Mouse (Mus musculus): ENCODE results near the gene Farsa. TPM values are rescaled to one million over a fixed set of nuclear protein-coding genes. Genes with fewer than 3 reads are reported as not detected.
"Not testable (repeated sequence)": the region's sequence is repeated elsewhere in the genome, so short reads cannot be mapped to it uniquely, and the experiment has no call there.

Gene Farsa
- polyA plus RNA-seq, 1 experiment from 2014 or later: 108 TPM

- peak; percentile 92 for DNase-seq (ENCODE audit: low spot score)
- WGBS: 16% methylated on average over 4 of the region's 4 CpGs
- no peaks in the 10 kb centered on the region for H3K9me3 ChIP-seq
- no peak overlapping the region for H3K4me3 ChIP-seq
- H3K36me3 ChIP-seq: no peaks in the 10 kb centered on the region
- peaks cover 34% of the 10 kb centered on the region for H3K27me3 ChIP-seq (ENCODE audit: insufficient read depth, poor library complexity, severe bottlenecking)
- peaks cover 11% of the 10 kb centered on the region for H3K4me1 ChIP-seq
- peak overlapping the region; percentile 31; the same call in 1 of the 2 replicates for H3K27ac ChIP-seq
These were observed 44.3 kb downstream of the Farsa start for GRCm38 (mm10) chr8:84901071-84901470.

GRCm38 (mm10) chr8:84901752-84902151, 45.0 kb downstream of the Farsa start, which contains the start of gene Klf1:
Gene Klf1, plus strand, starts transcription at chr8:84901928.
- Histone ChIP-seq H3K36me3 (no peaks in the 10 kb centered on the region), H3K4me1 (peaks cover 11% of the 10 kb centered on the region), H3K4me3 (peak within 1 kb of the TSS; percentile 82), H3K27ac (peak within 1 kb of the TSS; percentile 91), H3K9me3 (no peaks in the 10 kb centered on the region), H3K27me3 (ENCODE audit: insufficient read depth, poor library complexity, severe bottlenecking) (peaks cover 34% of the 10 kb centered on the region)
- DNase-seq (ENCODE audit: low spot score): peak; percentile 91
- 49% methylated on average over 3 of the region's 3 CpGs for WGBS

- Histone ChIP-seq H3K4me1 (peaks cover 11% of the 10 kb centered on the region), H3K4me3 (peak overlapping the region; percentile 82), H3K27ac (peak overlapping the region; percentile 91), H3K9me3 (no peaks in the 10 kb centered on the region), H3K36me3 (no peaks in the 10 kb centered on the region), H3K27me3 (ENCODE audit: insufficient read depth, poor library complexity, severe bottlenecking) (peaks cover 34% of the 10 kb centered on the region)
- WGBS: 4% methylated on average over 24 of the region's 24 CpGs
- DNase-seq (ENCODE audit: low spot score): no peak
These were observed 45.7 kb downstream of the Farsa start for GRCm38 (mm10) chr8:84902367-84902919.

GRCm38 (mm10) chr8:84902920-84903661, 46.3 kb downstream of the Farsa start:
- peak; percentile 95 for DNase-seq (ENCODE audit: low spot score)
- Histone ChIP-seq H3K9me3 (no peaks in the 10 kb centered on the region), H3K27me3 (ENCODE audit: insufficient read depth, poor library complexity, severe bottlenecking) (peaks cover 34% of the 10 kb centered on the region), H3K27ac (peak overlapping the region; percentile 91), H3K4me3 (peak overlapping the region; percentile 82), H3K36me3 (no peaks in the 10 kb centered on the region), H3K4me1 (peaks cover 11% of the 10 kb centered on the region)
- WGBS: under 1% methylated on average over 68 of the region's 68 CpGs

GRCm38 (mm10) chr8:84904351-84904750, 47.6 kb downstream of the Farsa start:
- Histone ChIP-seq H3K27ac (no peak overlapping the region), H3K27me3 (ENCODE audit: insufficient read depth, poor library complexity, severe bottlenecking) (peaks cover 42% of the 10 kb centered on the region), H3K9me3 (no peaks in the 10 kb centered on the region), H3K4me1 (peaks cover 20% of the 10 kb centered on the region), H3K36me3 (no peaks in the 10 kb centered on the region), H3K4me3 (no peak overlapping the region)
- DNase-seq (ENCODE audit: low spot score): no peak
- 88% methylated on average over 7 of the region's 7 CpGs for WGBS

- Histone ChIP-seq H3K27me3 (ENCODE audit: insufficient read depth, poor library complexity, severe bottlenecking) (peaks cover 47% of the 10 kb centered on the region), H3K4me3 (no peak overlapping the region), H3K36me3 (no peaks in the 10 kb centered on the region), H3K9me3 (no peaks in the 10 kb centered on the region), H3K27ac (no peak overlapping the region), H3K4me1 (peaks cover 20% of the 10 kb centered on the region)
- DNase-seq (ENCODE audit: low spot score): no peak
- 90% methylated on average over 9 of the region's 9 CpGs for WGBS
These were observed 50.2 kb downstream of the Farsa start for GRCm38 (mm10) chr8:84907037-84907436.

- H3K27me3 ChIP-seq (ENCODE audit: insufficient read depth, poor library complexity, severe bottlenecking): peaks cover 50% of the 10 kb centered on the region
These were observed 50.7 kb downstream of the Farsa start for GRCm38 (mm10) chr8:84907493-84907892.

GRCm38 (mm10) chr8:84907979-84908378, 51.2 kb downstream of the Farsa start:
- H3K27me3 ChIP-seq (ENCODE audit: insufficient read depth, poor library complexity, severe bottlenecking): peaks cover 55% of the 10 kb centered on the region
- H3K9me3 ChIP-seq; H3K27ac ChIP-seq; DNase-seq (ENCODE audit: low spot score); H3K36me3 ChIP-seq: not testable (repeated sequence)
- peak overlapping the region; percentile 71 for H3K4me3 ChIP-seq
- 26% methylated on average over 7 of the region's 7 CpGs for WGBS
- H3K4me1 ChIP-seq: peaks cover 22% of the 10 kb centered on the region

More at GRCm38 (mm10) chr8:84907493-84907892, 50.7 kb downstream of the Farsa start:
- no peak overlapping the region for H3K4me3 ChIP-seq
- no peak for DNase-seq (ENCODE audit: low spot score)
- H3K9me3 ChIP-seq: no peaks in the 10 kb centered on the region
- H3K36me3 ChIP-seq: no peaks in the 10 kb centered on the region
- H3K27ac ChIP-seq: no peak overlapping the region
- 76% methylated on average over 8 of the region's 8 CpGs for WGBS
- H3K4me1 ChIP-seq: peaks cover 22% of the 10 kb centered on the region

GRCm38 (mm10) chr8:84908421-84909161, 51.8 kb downstream of the Farsa start, which contains the start of gene Dnase2a:
Gene Dnase2a, plus strand, starts transcription at chr8:84908560.
- peak; percentile 98 for DNase-seq (ENCODE audit: low spot score)
- Histone ChIP-seq H3K27ac (peak within 1 kb of the TSS; percentile 76), H3K4me1 (peaks cover 22% of the 10 kb centered on the region), H3K27me3 (ENCODE audit: insufficient read depth, poor library complexity, severe bottlenecking) (peaks cover 61% of the 10 kb centered on the region), H3K9me3 (no peaks in the 10 kb centered on the region), H3K4me3 (peak within 1 kb of the TSS; percentile 71), H3K36me3 (no peaks in the 10 kb centered on the region)
- under 1% methylated on average over 45 of the region's 45 CpGs for WGBS

- H3K4me3 ChIP-seq: peak overlapping the region; percentile 71
- no peak for DNase-seq (ENCODE audit: low spot score)
- peaks cover 66% of the 10 kb centered on the region for H3K27me3 ChIP-seq (ENCODE audit: insufficient read depth, poor library complexity, severe bottlenecking)
- no peaks in the 10 kb centered on the region for H3K9me3 ChIP-seq
- H3K27ac ChIP-seq: peak overlapping the region; percentile 76; the same call in 1 of the 2 replicates
- WGBS: 42% methylated on average over 20 of the region's 20 CpGs
- peaks cover 24% of the 10 kb centered on the region for H3K4me1 ChIP-seq
- H3K36me3 ChIP-seq: no peaks in the 10 kb centered on the region
These were observed 52.5 kb downstream of the Farsa start for GRCm38 (mm10) chr8:84909162-84909767.

- Histone ChIP-seq H3K27ac (no peak overlapping the region), H3K4me1 (peaks cover 24% of the 10 kb centered on the region), H3K27me3 (ENCODE audit: insufficient read depth, poor library complexity, severe bottlenecking) (peaks cover 66% of the 10 kb centered on the region), H3K9me3 (no peaks in the 10 kb centered on the region), H3K4me3 (no peak overlapping the region), H3K36me3 (no peaks in the 10 kb centered on the region)
- no peak for DNase-seq (ENCODE audit: low spot score)
- WGBS: 72% methylated on average over 5 of the region's 5 CpGs
These were observed 53.2 kb downstream of the Farsa start for GRCm38 (mm10) chr8:84909949-84910348.

GRCm38 (mm10) chr8:84910551-84910950, 53.8 kb downstream of the Farsa start:
- WGBS: 84% methylated on average over 6 of the region's 6 CpGs
- no peak overlapping the region for H3K4me3 ChIP-seq
- H3K27me3 ChIP-seq (ENCODE audit: insufficient read depth, poor library complexity, severe bottlenecking): peaks cover 70% of the 10 kb centered on the region
- no peaks in the 10 kb centered on the region for H3K9me3 ChIP-seq
- no peaks in the 10 kb centered on the region for H3K36me3 ChIP-seq
- no peak overlapping the region for H3K27ac ChIP-seq
- DNase-seq (ENCODE audit: low spot score): no peak
- H3K4me1 ChIP-seq: peaks cover 24% of the 10 kb centered on the region

Measured in heart, embryonic 10.5 days (tissue).